Mouse (Mus musculus): ENCODE results near the gene Tstd1.

DNA sequence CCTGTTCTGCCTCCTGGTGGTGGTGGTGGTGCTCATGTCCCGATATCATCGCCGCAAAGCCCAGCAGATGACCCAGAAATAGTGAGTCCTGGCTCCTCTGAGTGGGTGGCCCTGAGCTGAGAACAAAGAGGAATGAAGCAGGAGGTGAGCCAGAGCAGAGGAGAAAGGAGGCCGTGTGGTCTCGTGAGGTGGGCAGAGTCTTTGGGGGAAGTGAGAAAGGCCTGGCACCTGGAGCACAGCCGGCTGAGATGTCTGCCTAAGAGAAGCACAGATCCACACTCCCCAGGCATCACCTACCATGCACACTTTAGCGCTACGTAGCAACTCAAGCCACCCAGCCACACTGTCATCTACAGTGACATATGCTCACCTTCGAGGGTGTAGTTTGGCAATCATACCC is 33.5 kb upstream of the Tstd1 start:
- TF ChIP-seq CEBPB (IDR thresholded peaks at IDR 0.05; ENCODE audit: low read depth) (no peak), CTCF (IDR thresholded peaks at IDR 0.05; ENCODE audit: control insufficient read depth, insufficient read depth, insufficient read length) (no peak)
